Mouse (Mus musculus): Measurements from ENCODE around the gene Cmss1. TPM values are rescaled to one million over a fixed set of nuclear protein-coding genes. Genes with fewer than 3 reads are reported as not detected.

Gene Cmss1
- total RNA-seq, 2 experiments from 2014 or later: 20.1 to 22.0 TPM

- peak in 1 of 2 experiments; percentile 13 for DNase-seq (ENCODE audit: extremely low spot score in 1 of 2, low spot score in 2 of 2)
- TF ChIP-seq CTCF (IDR thresholded peaks at IDR 0.05): no peak
- Histone ChIP-seq H3K27ac (no peak overlapping the region), H3K4me3 (0 out of 2 replicates have a peak overlapping the region, but pooled peaks have one; percentile 1)
- intact Hi-C loops (cut with DNase I): no loop called here
Measured at GRCm38 (mm10) chr16:57280221-57281217, 326.1 kb downstream of the Cmss1 start.

- no peak for DNase-seq (ENCODE audit: extremely low spot score in 1 of 2, low spot score in 2 of 2)
- intact Hi-C loops (cut with DNase I): no loop called here
- H3K27ac ChIP-seq: no peak overlapping the region
- TF ChIP-seq CTCF (IDR thresholded peaks at IDR 0.05): no peak
- no peak overlapping the region for H3K4me3 ChIP-seq
Measured at GRCm38 (mm10) chr16:57278976-57279626, 327.6 kb downstream of the Cmss1 start.

DNA sequence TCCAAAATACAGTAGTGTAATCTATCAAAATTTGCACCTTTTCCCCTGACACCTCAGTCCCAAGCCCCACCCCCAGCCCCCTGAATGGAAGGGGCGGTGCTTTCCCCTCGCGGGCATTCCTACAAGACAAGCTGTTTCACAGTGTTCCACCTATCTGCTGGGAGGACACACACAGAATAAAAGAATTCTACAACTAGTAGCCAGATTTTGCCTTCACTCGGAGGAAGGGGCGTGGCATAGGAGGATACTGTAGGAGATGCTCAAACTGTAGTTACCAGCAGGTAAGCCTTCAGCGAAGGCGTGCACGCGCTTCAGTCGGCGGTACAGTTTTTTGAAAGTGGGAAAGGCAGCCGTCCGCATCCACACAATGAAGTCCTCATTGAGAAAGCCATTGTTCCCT is 336.9 kb downstream of the Cmss1 start:
- TF ChIP-seq CTCF (IDR thresholded peaks at IDR 0.05): no peak
- H3K27ac ChIP-seq: no peak overlapping the region
- intact Hi-C loops (cut with DNase I): no loop called here
- no peak overlapping the region for H3K4me3 ChIP-seq
- DNase-seq (ENCODE audit: extremely low spot score in 1 of 2, low spot score in 2 of 2): no peak

DNA sequence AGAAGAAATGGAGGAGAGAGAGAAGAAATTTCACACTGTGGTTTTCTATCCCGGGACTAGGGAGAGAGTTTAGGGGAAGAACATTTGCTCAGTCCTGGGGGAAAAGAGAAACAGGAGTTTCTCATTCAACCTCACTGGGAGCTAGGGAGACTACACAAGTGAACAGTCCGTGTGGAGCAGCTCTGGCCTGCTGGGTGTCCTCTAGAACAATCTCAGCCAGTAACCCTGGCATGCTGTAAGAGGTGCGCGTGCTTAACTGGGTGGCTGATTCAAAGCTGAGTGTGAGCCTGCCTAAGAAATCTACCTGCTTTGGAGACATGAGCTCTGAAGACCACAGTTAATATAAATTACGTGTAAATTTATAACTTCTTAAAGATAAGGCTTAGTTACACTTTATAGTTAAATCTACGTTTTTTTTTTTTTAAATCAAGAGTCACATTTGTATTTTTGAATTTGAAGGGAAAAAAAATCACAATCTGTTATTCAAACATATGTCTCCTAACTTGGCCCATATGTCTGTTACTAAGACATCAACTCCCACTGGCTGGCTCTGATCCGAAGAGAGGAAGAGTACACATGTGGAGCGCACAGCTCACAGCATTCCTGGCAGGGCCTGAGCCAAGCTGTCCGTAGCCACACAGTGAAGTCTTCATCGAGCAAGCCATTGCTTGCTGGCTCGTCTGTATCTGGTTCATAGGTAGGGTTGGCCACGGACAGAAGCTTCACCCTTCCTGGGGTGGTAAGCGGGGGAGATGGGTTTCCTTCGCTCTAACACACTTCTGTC is 338.4 kb downstream of the Cmss1 start:
- intact Hi-C loops (cut with DNase I): loop anchor here (1.0 kb wide), 2 partner anchors 37 to 122 kb away; no protein-coding TSS in a partner anchor
- Histone ChIP-seq H3K27ac (no peak overlapping the region; the same call in 1 of the 2 replicates), H3K4me3 (no peak overlapping the region)
- TF ChIP-seq CTCF (IDR thresholded peaks at IDR 0.05): no peak
- DNase-seq (ENCODE audit: extremely low spot score in 1 of 2, low spot score in 2 of 2): peak; percentile 45 to 57

- intact Hi-C loops (cut with DNase I): no loop called here
- TF ChIP-seq CTCF (IDR thresholded peaks at IDR 0.05): no peak
- H3K27ac ChIP-seq: no peak overlapping the region
- no peak for DNase-seq (ENCODE audit: extremely low spot score in 1 of 2, low spot score in 2 of 2)
- no peak overlapping the region for H3K4me3 ChIP-seq
Measured at GRCm38 (mm10) chr16:57267068-57267467, 339.6 kb downstream of the Cmss1 start.

- H3K27ac ChIP-seq: no peak overlapping the region
- no peak overlapping the region for H3K4me3 ChIP-seq
- intact Hi-C loops (cut with DNase I): no loop called here
- no peak for TF ChIP-seq CTCF (IDR thresholded peaks at IDR 0.05)
- DNase-seq (ENCODE audit: extremely low spot score in 1 of 2, low spot score in 2 of 2): no peak
Measured at GRCm38 (mm10) chr16:57260152-57260551, 346.5 kb downstream of the Cmss1 start.

DNA sequence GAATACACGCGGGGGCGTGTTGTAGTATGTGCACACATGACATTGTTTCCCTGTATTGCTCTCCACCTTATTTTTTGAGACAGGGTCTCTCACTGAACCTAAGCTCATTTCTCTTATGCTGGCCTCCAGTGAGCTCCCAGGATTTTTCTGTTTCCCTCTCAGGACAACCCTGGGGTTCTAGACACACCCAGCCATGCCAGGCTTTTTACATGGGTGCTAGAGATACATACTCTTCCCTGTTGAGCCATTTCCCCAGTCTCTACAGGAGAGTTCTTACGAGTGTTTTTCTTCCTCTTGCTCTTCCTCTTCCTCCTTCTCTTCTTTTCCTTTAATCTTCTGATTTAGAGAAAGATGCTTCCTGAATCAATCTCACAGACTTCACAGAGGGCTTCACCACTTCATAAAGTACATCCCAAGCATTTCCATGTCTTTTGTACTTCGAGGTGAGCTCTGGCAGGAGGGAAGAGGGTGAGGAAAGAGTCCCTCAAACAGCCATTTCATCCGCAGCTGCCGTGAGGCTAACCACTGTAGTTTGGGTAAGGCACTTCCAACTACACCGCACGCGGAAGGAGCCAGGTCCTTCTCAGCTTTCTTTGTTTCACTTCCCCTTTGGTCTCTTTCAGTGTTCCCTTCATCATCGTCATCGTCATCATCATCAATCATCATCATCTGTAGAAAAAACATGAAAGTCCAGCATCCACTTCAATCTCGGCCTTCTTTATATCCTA is 347.1 kb downstream of the Cmss1 start:
- no peak for TF ChIP-seq CTCF (IDR thresholded peaks at IDR 0.05)
- H3K4me3 ChIP-seq: no peak overlapping the region
- intact Hi-C loops (cut with DNase I): no loop called here
- DNase-seq (ENCODE audit: extremely low spot score in 1 of 2, low spot score in 2 of 2): no peak
- H3K27ac ChIP-seq: no peak overlapping the region

Other genes starting within 250 kb of the Cmss1 start
- gene Col8a1, start 147.9 kb upstream of the Cmss1 start, total RNA-seq (2021): 1 to 10 TPM; 1.9 to 2.4 TPM

All from left cerebral cortex, adult 2 months (tissue).